In the genomic region with DNA sequence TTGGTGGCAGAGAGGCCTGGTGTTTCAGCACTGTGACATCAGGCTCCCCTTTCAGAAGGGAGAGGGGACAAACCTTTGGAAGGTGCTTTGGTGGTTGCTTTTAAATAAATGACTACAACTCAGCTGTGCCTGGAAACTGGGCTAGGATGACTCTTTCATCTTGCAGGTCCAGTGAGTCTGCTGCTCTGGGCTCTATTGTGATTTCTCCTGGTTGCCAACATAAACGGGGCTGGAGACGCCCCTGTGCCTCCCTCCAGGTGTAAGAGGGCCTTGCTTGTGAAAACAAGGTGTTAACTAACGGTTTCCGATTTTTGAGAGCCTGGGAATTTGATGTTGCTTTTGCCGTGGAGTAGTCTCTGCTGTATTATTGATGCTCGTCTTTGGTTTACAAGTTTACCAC, we compare ENCODE assay signal across 14 mouse cellular contexts. TPM values are rescaled to one million over a fixed set of nuclear protein-coding genes. Genes with fewer than 3 reads are reported as not detected.
DNase-seq lines count a peak whose midpoint lies in the region; ATAC-seq and TF ChIP-seq lines count a peak whose summit lies in the region.
"Had no signal": no experiment of that assay in that cellular context is flagged by ENCODE, and none has a peak within 500 bp of the region (broad histone marks: within the 10 kb centered on the region; RNA-seq: fewer than 3 reads in every experiment).

No protein-coding gene starts in this region.

- H3K4me3 ChIP-seq in forebrain, embryonic 10.5 days, result no peak overlapping the region; the same call in 1 of the 2 replicates
- no peak overlapping the region for H3K4me3 ChIP-seq in hindbrain, embryonic 16.5 days (ENCODE audit: low read length)
- H3K4me3 ChIP-seq in midbrain, postnatal 0 days (ENCODE audit: low read depth, low read length), result no peak overlapping the region
- H3K4me3 ChIP-seq: heart, adult 2 months had no signal

- peak overlapping the region; percentile 40 for H3K4me2 ChIP-seq in hindbrain, embryonic 16.5 days (ENCODE audit: low read length)
- H3K4me2 ChIP-seq in midbrain, postnatal 0 days (ENCODE audit: low read depth, low read length, poor library complexity, severe bottlenecking), result peak overlapping the region; percentile 21; the same call in 1 of the 2 replicates
- H3K4me2 ChIP-seq: lung, embryonic 14.5 days had no signal

- intact Hi-C loops in heart, postnatal 10 days (cut with DNase I), result no loop called here

- peak overlapping the region; percentile 72; the same call in 1 of the 2 replicates for H3K27ac ChIP-seq in forebrain, embryonic 10.5 days
- H3K27ac ChIP-seq in hindbrain, embryonic 16.5 days (ENCODE audit: low read depth, low read length), result peak overlapping the region; percentile 54; the same call in 1 of the 2 replicates
- no peak overlapping the region for H3K27ac ChIP-seq in midbrain, postnatal 0 days (ENCODE audit: low read depth, low read length)
- H3K27ac ChIP-seq: heart, adult 2 months had no signal

- ATAC-seq in hindbrain, embryonic 16.5 days, result no peak
- ATAC-seq in midbrain, postnatal 0 days (ENCODE audit: low FRiP score), result no peak
- no peak for ATAC-seq in monocyte, adult 5-6 weeks (replicated peaks; ENCODE audit: insufficient number of reproducible peaks, low FRiP score, low TSS enrichment, poor library complexity, severe bottlenecking)

- no peak for TF ChIP-seq CTCF in midbrain, postnatal 0 days (IDR thresholded peaks at IDR 0.05)

- 54% methylated on average over 6 of the region's 6 CpGs for WGBS in forebrain, embryonic 10.5 days
- WGBS in hindbrain, embryonic 16.5 days, result 39% methylated on average over 6 of the region's 6 CpGs
- 44% methylated on average over 6 of the region's 6 CpGs for WGBS in midbrain, postnatal 0 days

- peaks cover 95% of the 10 kb centered on the region for H3K4me1 ChIP-seq in forebrain, embryonic 10.5 days
- peaks cover 49% of the 10 kb centered on the region for H3K4me1 ChIP-seq in hindbrain, embryonic 16.5 days (ENCODE audit: control insufficient read depth, insufficient read depth, low read depth, low read length)
- peaks cover 12% of the 10 kb centered on the region; the same call in 1 of the 2 replicates for H3K4me1 ChIP-seq in midbrain, postnatal 0 days (ENCODE audit: insufficient read depth, low read length)

- H3K27me3 ChIP-seq in forebrain, embryonic 10.5 days (ENCODE audit: poor library complexity, severe bottlenecking), result peaks cover 7% of the 10 kb centered on the region; the same call in 1 of the 2 replicates
- H3K27me3 ChIP-seq in hindbrain, embryonic 16.5 days (replicated peaks; ENCODE audit: control insufficient read depth, insufficient read depth, low read length), result no peaks in the 10 kb centered on the region
- H3K27me3 ChIP-seq in midbrain, postnatal 0 days (ENCODE audit: insufficient read depth, low read length), result no peaks in the 10 kb centered on the region

- H3K9ac ChIP-seq in hindbrain, embryonic 16.5 days (ENCODE audit: low read depth, low read length), result peak overlapping the region; percentile 27
- H3K9ac ChIP-seq in midbrain, postnatal 0 days (replicated peaks; ENCODE audit: low read length, poor library complexity, severe bottlenecking), result no peak overlapping the region
- H3K9ac ChIP-seq: lung, embryonic 14.5 days had no signal

- peak; percentile 41 for DNase-seq in heart, adult 11 months
- DNase-seq in heart, postnatal 10 days, result no peak
- DNase-seq in forebrain, embryonic 10.5 days (ENCODE audit: extremely low spot score, low spot score), result no peak
- no peak for DNase-seq in midbrain, postnatal 0 days (ENCODE audit: low spot score)
- no peak for DNase-seq in gastrocnemius, adult 18-20 months (ENCODE audit: low spot score)
- DNase-seq in adrenal gland, postnatal 10 days, result no peak
- DNase-seq: adrenal gland, postnatal 25 days; heart, adult 2 months; kidney, postnatal 10 days; spleen, adult 18-20 months had no signal

- no peaks in the 10 kb centered on the region for H3K9me3 ChIP-seq in forebrain, embryonic 10.5 days
- no peaks in the 10 kb centered on the region for H3K9me3 ChIP-seq in hindbrain, embryonic 16.5 days (ENCODE audit: control insufficient read depth, low read length)
- H3K9me3 ChIP-seq in midbrain, postnatal 0 days (ENCODE audit: low read length), result no peaks in the 10 kb centered on the region

- H3K36me3 ChIP-seq in forebrain, embryonic 10.5 days (replicated peaks), result peaks cover 18% of the 10 kb centered on the region
- H3K36me3 ChIP-seq in hindbrain, embryonic 16.5 days (ENCODE audit: control insufficient read depth, insufficient read depth, low read length), result no peaks in the 10 kb centered on the region
- H3K36me3 ChIP-seq in midbrain, postnatal 0 days (ENCODE audit: insufficient read depth, low read length), result no peaks in the 10 kb centered on the region

RNA-seq across cellular contexts. Expression of a gene that starts 18.6 kb away (rescaled TPM):
- 1 to 10 TPM; 4.4 to 7.4 TPM for total RNA-seq in heart, postnatal 10 days (2021)
- 37.6 and 44.1 TPM in 2 replicates for polyA plus RNA-seq in forebrain, embryonic 10.5 days (2016; fragmentation: Nextera tagmentation; extraction: Ambion mirVana)
- 97.9 and 105 TPM in 2 replicates for polyA plus RNA-seq in hindbrain, embryonic 16.5 days (2015; fragmentation: Nextera tagmentation; extraction: Ambion mirVana)
- total RNA-seq in midbrain, postnatal 0 days (2014; rRNA removed), result 40.9 and 44.6 TPM in 2 replicates
- 80.9 and 85.4 TPM in 2 replicates for polyA plus RNA-seq in midbrain, postnatal 0 days (2015; fragmentation: Nextera tagmentation; extraction: Ambion mirVana)
- under 1 TPM in 1 of 2 experiments, not detected in 1; 0.05 TPM for total RNA-seq in gastrocnemius, adult 18-20 months (2021)
- 1 to 10 TPM; 3.3 to 4.8 TPM for total RNA-seq in adrenal gland, postnatal 10 days (2021)
- total RNA-seq in monocyte, adult 5-6 weeks (2017), result 12.1 to 16.9 TPM (median 13.9 TPM) in 3 replicates

RNA-seq across cellular contexts. Expression of a gene that starts 21.6 kb away (rescaled TPM):
- not detected for total RNA-seq in heart, postnatal 10 days (2021)
- not detected in 2 replicates for polyA plus RNA-seq in forebrain, embryonic 10.5 days (2016; fragmentation: Nextera tagmentation; extraction: Ambion mirVana)
- 0.21 TPM in 1 of 2 replicates, not detected in the other for polyA plus RNA-seq in hindbrain, embryonic 16.5 days (2015; fragmentation: Nextera tagmentation; extraction: Ambion mirVana)
- total RNA-seq in midbrain, postnatal 0 days (2014; rRNA removed), result not detected in 2 replicates
- 0.38 TPM in 1 of 2 replicates, not detected in the other for polyA plus RNA-seq in midbrain, postnatal 0 days (2015; fragmentation: Nextera tagmentation; extraction: Ambion mirVana)
- total RNA-seq in gastrocnemius, adult 18-20 months (2021), result not detected
- not detected for total RNA-seq in adrenal gland, postnatal 10 days (2021)
- not detected in 3 replicates for total RNA-seq in monocyte, adult 5-6 weeks (2017)
- total RNA-seq: adrenal gland, postnatal 25 days; heart, adult 2 months; hematopoietic stem cell, adult 5-6 weeks had no signal
- polyA plus RNA-seq: heart, adult 2 months; lung, embryonic 14.5 days had no signal

Comparison
In these comparisons a context has a peak if more than half of its experiments do, and no peak if none do; other contexts are left out.
1. RNA of a gene that starts 18.6 kb away (total RNA-seq): 40.9 to 44.6 TPM in midbrain, postnatal 0 days, 12.1 to 16.9 TPM in monocyte, adult 5-6 weeks, 4.4 to 7.4 TPM in heart, postnatal 10 days and 3.3 to 4.8 TPM in adrenal gland, postnatal 10 days; 0.05 TPM in gastrocnemius, adult 18-20 months; every median in the first group is over 4 times any median in the second.